Mouse (Mus musculus) subcutaneous adipose tissue, adult 2 months (tissue): Measurements from ENCODE around the gene Cryaa. TPM values are rescaled to one million over a fixed set of nuclear protein-coding genes. Genes with fewer than 3 reads are reported as not detected.

Experiments
- polyA plus RNA-seq: library from polyadenylated mRNA; depleted of rRNA; stranded (reverse); fragments of >200 nt; gene quantifications from 2 replicates; pipeline ENCODE4 v1.2.3, GENCODE M21; 2012; ENCODE audit warnings: low replicate concordance; rRNA removed

The Cryaa gene
- polyA plus RNA-seq: not detected in 2 replicates

GRCm38 (mm10) chr17:31677507-31677906 lies at the start of gene Cryaa:
Gene Cryaa, plus strand, starts transcription at chr17:31677807.

DNA sequence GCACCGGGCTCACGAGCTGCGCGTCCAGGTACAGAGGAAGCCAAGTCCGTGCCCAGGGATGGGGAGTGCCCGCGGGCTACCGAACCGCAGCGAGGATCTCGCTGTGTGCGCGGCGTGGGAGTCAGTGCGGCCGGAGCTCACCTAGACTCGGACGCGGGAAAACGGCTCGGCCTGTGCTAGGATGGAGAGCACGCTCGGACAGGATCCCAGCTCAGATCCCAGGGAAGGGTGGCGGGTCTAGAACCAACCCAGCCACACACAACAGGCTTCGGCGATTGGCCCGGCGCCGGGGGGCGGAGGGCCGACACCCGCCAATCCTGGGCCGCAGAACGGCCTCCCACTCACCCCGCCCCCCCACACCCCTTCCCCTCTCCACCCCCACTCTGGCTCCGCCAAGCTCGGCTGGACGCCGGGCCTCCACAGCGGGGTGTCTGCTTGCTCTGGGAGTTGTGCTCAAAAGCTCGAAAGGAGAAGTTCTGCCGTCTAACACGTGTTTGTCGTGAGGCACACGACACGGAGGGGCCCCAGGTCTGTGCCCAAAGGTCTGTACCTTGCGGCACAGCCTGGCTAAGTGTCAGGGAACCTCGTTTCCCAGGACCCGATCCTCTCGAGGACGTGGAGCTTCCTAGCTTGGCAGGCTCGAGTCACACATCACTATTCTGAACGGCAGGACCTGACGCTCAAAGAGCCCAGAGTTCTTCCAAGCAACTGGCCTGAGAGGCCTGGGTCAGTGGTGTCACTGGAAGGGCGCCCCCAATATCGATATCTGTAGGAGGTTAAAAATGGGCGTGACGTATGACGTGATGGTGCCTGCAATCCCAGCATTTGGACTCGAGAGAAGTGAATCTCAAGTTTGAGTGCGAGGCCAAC lies 40.4 kb upstream of the Cryaa start, which contains the start of gene Cbs:
Gene Cbs (minus strand): TSS at position 297 of the 870 bp plus-strand sequence.

GRCm38 (mm10) chr17:31658468-31659185 lies 19.0 kb upstream of the Cryaa start, which contains the start of gene U2af1:
Gene U2af1, minus strand, starts transcription at chr17:31658892.

Other genes with a start within 250 kb of the Cryaa start
- 33.4 and 47.8 TPM in 2 replicates for gene Wdr4, start 157.8 kb upstream of the Cryaa start, polyA plus RNA-seq
- 260 and 402 TPM in 2 replicates for gene Ndufv3, start 157.7 kb upstream of the Cryaa start, polyA plus RNA-seq
- 16.4 and 43.8 TPM in 2 replicates for gene Pknox1, start 113.1 kb upstream of the Cryaa start, polyA plus RNA-seq
- 7.8 and 17.6 TPM in 2 replicates for gene Cbs, start 40.6 kb upstream of the Cryaa start, polyA plus RNA-seq
- 42.8 and 82.0 TPM in 2 replicates for gene U2af1, start 18.9 kb upstream of the Cryaa start, polyA plus RNA-seq
- 17.4 and 35.8 TPM in 2 replicates for gene Sik1, start 178.0 kb downstream of the Cryaa start, polyA plus RNA-seq